Mouse (Mus musculus): ENCODE measurements around the gene Zbtb11.
"Not testable (repeated sequence)": the region's sequence is repeated elsewhere in the genome, so short reads cannot be mapped to it uniquely, and the experiment has no call there.

Gene Zbtb11

DNA sequence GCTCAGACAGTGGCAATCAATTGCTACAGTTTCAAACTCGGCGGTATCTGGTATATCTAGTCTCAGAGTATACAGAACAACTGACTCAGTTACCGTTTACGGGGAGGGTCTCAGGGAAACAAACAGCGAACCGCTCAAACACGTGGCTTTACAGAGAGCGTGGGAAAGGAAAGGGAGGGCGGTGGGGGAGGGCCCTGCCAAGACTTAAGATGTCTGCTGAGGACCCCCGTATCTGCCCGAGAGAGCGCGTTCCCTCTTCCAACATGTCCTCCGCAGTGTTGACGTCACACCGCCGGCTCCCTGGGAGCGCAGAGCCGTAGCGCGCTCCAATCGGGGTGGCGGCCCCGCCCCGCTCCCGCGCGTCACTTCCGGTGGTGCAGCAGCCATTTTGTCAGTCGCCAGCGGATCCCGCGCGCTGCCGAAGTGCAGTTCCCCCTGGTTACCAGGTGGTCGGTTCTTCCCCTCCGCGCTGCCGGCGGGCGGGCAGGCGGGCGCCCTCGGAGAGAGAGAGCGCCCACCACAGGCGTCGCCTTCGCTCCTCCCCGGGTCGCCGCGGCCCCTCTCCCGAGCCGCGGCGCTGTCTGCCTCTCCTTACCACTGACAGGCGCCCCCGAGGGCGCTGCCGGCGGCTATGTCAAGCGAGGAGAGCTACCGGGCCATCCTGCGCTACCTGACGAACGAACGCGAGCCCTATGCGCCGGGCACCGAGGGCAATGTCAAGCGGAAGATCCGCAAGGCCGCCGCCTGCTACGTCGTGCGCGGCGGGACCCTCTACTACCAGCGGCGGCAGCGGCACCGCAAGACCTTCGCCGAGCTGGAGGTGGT, at the start of gene Zbtb11:
Gene Zbtb11, plus strand, starts transcription at position 453 of the 825 bp plus-strand sequence.
- DNase-seq (ENCODE audit: low spot score): peak; percentile 99

DNA sequence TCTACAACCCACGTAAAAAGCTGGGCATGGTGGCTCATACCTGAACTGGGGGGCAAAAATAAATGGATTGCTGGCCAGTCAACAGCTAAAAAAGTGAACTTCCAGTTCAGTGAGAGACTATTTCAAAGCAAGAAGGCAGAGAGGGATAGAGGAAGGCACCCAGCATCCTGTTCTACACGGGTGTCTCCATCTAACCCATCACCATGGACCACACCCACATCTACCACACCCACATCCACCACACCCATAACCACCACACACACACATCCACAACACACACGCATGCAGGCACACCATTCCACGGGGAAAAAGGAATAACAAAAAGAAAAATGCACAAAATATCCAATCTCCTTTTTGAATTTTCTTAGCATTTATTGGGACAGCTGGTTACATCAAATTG, 49.7 kb upstream of the Zbtb11 start:
- no peak for DNase-seq (ENCODE audit: low spot score)

- DNase-seq (ENCODE audit: low spot score): peak; percentile 33
Measured at GRCm38 (mm10) chr16:55933681-55934343, 39.9 kb upstream of the Zbtb11 start.

DNA sequence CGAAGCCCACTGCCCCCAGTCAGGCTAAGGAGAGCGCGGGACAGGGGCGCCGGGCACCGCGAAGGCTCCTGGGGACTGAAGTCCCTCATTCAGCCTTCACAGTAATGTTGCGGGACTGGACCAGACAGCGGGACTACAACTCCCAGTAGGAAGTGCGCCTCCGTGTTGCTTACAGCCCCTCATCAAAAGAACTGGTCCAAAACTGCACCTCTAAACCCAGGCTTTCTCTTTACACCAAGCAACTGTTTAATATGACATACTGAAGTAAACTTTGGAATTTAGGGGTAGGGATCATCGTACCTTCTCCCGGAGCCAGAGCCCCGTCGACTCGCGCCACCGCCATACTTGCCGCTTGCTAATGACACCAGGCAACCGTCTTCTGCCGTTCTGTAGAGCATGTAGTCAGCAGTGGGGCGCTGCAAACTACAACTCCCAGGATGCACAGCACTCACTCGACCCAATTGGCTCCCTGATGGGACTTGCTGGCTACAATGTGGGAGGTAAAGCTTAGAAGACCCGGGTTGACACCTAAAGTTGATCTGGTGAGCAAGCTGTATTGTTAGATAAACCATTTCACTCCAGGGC, 39.1 kb upstream of the Zbtb11 start, which contains the start of gene Cep97:
Gene Cep97, minus strand, starts transcription at position 403 of the 585 bp plus-strand sequence.
- DNase-seq (ENCODE audit: low spot score): peak; percentile 69

GRCm38 (mm10) chr16:55938761-55939160, 34.9 kb upstream of the Zbtb11 start:
- DNase-seq (ENCODE audit: low spot score): no peak

DNA sequence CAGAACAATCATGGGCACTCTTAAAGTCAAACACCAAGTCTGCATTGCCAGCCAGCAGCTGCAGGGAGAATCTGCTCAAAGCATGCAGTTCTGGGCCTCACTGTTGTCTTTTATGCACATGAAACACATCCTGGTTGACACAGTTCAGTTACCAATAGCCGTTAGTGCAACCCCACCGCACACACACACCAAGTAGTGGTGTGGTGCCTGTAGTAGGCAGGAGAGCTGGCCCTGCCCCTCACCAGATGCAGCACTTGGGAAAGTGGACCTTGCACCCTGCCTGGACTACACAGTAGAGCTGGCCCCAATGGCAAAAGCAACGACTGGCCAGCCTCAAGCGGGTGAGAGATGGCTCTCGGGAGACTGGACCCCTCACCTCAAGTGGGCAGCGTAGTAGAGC, 34.0 kb upstream of the Zbtb11 start:
- DNase-seq (ENCODE audit: low spot score): no peak

GRCm38 (mm10) chr16:55940781-55941180, 32.9 kb upstream of the Zbtb11 start:
- no peak for DNase-seq (ENCODE audit: low spot score)

DNA sequence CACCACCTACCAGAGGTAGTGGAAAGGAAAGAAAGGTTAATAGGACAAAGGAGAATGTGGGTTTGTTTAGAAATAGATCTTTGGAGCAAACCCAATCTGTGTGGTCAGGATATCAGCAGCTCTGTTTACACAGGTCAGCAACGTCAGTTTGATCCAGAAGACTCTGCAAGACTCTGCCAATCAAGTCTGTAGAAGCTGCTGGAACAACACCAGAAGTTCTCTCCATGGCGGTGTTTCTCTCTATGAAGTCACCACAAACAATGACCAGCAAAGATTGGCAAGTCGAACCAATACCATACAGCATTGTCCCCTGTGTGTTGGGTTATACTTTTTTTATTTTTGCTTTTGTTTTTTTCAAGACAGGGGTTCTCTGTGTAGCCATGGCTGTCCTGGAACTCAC, 26.4 kb upstream of the Zbtb11 start:
- no peak for DNase-seq (ENCODE audit: low spot score)

DNA sequence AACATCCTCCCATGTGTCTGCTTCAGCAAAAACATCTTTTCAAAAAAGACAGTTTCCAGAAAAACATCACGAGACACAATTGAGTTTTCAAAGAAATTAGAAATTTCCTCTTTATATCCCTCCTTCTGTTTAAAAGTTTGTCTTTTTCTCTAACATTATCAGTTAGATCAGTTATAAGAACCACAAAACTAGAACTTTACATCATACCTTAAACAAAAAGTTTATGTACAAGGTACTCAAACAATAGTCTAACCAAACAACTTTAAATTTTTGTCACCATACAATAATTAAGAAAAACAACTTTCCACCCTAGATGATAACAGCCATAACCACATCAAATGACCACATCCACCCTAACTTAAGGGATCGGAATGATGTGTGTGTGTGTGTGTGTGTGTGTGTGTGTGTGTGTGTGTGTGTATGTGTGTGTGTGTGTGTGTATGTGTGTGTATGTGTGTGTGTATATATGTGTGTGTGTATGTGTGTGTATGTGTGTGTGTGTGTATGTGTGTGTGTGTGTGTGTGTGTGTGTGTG, 25.7 kb upstream of the Zbtb11 start:
- not testable (repeated sequence) for DNase-seq (ENCODE audit: low spot score)

DNA sequence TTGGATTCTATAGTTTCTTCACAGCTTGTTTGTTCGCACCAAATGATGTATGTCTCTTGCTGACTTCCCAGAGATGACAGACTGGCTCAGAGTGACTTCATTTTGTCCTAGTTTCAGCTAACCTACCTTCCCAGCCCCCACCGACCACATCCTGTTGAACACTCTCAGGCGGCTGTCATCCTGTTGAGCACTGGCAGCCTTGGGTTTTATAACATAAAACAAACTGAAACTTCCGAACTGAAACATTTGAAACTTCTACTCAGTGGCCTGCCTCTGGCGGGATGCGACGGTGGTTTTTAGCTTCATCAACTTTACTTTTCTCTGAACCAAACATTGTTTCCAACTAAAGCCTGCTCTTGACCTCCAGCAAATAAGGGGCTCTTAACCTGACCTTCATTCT, 24.7 kb upstream of the Zbtb11 start:
- no peak for DNase-seq (ENCODE audit: low spot score)

DNA sequence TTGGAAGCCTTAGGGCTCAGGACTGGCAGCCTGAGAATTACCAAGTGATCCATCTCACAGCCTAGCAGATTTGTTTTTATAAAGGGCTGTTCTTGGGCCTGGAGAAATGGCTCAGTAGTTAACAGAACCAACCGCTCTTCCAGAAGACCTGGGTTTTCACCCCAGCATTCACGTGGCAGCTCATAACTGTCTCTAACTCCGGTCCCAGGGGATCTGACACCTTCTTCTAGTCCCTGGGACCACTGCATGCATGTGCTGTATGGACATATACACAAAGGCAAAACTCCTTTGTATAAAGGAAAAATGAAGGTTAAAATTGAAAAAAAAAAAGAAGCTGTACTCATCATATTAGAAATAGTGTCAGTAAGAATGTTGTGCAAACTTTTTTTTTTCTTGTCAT, 23.2 kb upstream of the Zbtb11 start:
- no peak for DNase-seq (ENCODE audit: low spot score)

DNA sequence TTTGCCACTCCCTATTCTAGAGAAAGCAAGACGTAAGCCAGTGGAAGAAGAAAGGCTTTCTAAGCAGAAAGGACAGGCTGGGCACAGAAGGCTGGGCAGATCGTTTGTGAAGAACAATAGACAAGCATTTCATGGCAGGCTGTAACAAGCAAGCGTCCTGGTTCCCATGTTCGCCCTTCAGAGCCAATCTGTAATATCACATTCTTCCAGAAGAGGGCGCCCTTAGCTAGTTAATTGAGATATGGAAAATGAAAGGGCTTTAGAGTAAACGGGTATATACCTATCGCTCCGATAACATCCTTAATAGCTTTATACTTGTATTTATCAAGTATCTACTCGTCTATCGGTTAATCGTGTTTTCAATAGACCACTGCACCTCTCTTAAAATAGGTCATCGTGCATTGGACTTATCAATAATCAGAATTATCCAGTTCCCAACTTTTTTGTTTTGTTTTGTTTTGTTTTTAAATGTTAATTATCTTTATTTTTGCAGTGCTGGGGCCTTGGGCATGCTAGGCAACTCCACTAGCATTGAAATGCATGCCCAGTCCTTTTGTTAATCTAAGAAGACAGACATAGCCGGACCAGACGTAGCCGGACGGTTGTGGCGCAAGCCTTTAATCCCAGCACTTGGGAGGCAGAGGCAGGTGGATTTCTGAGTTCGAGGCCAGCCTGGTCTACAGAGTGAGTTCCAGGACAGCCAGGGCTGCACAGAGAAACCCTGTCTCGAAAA, 22.6 kb upstream of the Zbtb11 start:
- DNase-seq (ENCODE audit: low spot score): peak; percentile 74

GRCm38 (mm10) chr16:55951679-55952327, 21.9 kb upstream of the Zbtb11 start:
- no peak for DNase-seq (ENCODE audit: low spot score)

- no peak for DNase-seq (ENCODE audit: low spot score)
Measured at GRCm38 (mm10) chr16:55952771-55953170, 20.9 kb upstream of the Zbtb11 start.

DNA sequence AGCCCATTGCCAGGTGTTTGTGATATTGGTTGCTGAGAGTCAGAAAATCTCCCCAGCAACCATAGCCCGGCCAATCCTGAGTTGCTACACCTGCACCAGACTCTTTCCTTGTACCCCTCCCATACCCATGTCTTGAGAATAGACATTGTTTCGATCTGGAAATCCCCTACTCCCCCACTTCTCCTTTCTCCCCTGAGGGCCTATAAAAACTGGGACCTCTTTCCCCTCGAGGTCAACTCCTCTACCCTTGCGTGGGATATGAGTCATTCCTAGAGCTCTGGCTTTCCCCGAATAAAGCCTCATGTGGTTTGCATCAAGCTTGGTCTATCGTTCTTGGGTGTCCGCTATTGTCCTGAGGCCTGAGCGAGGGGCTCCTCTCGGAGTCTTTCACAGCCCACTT, 19.5 kb upstream of the Zbtb11 start:
- DNase-seq (ENCODE audit: low spot score): not testable (repeated sequence)

DNA sequence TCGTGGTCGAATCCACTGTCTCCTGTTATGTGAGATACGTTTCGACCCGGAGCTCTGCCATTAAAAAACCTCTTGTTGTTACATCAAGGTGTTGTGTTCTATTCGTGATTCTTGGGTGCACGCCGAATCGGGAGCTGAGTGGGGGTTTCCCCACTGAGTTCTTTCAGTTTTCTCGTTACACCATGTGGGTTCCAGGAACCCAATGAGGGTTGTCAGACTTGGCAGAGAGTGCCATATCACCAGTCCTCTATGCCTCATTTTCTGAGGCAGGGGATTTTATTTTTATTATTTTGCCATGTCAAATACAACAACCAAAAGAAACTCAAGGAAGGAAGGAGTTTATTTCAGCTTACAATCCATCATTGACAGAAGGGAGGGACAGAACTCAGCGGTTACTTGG, 10.6 kb upstream of the Zbtb11 start:
- DNase-seq (ENCODE audit: low spot score): not testable (repeated sequence)

GRCm38 (mm10) chr16:55964126-55964949, 9.3 kb upstream of the Zbtb11 start:
- DNase-seq (ENCODE audit: low spot score): no peak

GRCm38 (mm10) chr16:55966212-55966871, 7.3 kb upstream of the Zbtb11 start, which contains the start of gene Rpl24:
Gene Rpl24 (plus strand): TSS chr16:55966275.
- DNase-seq (ENCODE audit: low spot score): peak; percentile 92

GRCm38 (mm10) chr16:55967221-55967620, 6.5 kb upstream of the Zbtb11 start:
- DNase-seq (ENCODE audit: low spot score): no peak

- DNase-seq (ENCODE audit: low spot score): no peak
Measured at GRCm38 (mm10) chr16:55969147-55969546, 4.5 kb upstream of the Zbtb11 start.

Measured in urinary bladder, postnatal 25 days (tissue).